Mouse (Mus musculus) natural killer cell, adult 2 months (primary cell): ENCODE data around the gene Krt73.
A peak's percentile ranks its signal among the peaks of the same experiment; 100 is the strongest.

ENCODE experiments used
- DNase-seq, 2 experiments: peaks; one replicate each; pipeline ENCODE4 v3.0.0; 2022; ENCODE audit warnings: low spot score in 2 of 2

The Krt73 gene

DNA sequence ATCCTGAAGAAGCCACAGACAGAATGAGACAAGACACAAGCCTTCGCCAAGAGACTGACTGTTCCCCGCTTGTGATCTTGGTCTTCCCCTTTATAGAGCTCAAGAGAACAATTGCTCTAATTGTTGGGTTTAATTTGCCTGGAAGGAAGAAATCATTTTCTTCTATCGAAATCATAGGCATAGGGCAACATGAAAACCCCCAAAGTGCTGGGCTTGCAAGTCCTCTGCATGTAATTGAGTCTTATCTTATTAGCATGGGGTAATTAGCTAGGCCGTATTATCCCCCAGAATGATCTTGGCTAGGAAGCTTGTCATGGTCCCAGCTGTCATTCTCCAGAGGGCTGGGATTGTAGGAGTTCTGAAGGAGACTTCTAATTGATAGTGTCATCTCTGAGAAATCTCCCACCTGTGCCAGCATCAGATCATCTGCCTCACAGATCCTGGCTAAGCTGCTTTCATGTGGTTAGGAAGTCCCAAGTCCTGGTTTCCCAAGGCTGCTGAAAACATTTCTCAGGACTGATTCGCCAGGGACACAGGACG lies at the start of gene Krt73:
Gene Krt73, minus strand, starts transcription at position 51 of the 540 bp plus-strand sequence.
- DNase-seq, result no peak

DNA sequence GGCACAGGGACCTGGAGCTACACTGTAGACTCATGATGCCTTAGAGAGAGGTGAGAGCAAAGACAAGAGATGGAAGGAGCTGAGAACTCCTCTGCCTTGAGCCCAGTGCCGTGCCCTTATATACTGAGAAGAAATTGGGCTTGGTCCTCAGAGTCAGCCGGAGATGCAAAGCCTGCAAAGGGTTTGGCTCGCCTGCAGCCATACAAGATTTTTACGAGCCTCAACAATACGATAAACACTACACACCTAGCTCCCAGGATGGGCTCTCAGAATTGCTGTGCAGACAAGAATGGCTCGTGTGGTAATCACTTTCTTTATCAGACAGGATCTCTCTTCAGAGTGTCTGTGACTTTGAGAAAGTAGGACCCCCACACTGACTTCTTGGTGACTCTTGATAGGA lies 48.5 kb upstream of the Krt73 start, which contains the start of gene Krt1:
Gene Krt1, minus strand, starts transcription at position 101 of the 400 bp plus-strand sequence.
- no peak for DNase-seq

DNA sequence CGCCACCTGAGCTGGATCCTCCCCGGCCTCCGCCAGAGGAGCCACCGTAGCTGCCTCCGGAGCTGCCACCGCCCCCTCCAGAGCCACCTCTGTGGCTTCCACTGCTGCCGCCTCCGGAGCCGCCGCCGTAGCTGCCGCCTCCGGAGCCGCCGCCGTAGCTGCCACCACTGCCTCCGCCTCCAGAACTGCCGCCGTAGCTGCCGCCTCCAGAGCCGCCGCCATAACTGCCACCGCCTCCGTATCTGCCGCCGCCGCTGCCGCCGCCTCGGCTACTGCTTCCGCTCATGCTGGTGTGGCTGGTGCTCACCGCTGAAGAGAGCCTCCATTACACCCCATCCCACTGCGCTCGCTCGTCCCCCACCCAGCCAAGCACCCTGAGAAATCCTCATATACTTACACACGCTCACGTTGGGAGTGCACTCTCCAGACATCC lies 43.8 kb upstream of the Krt73 start:
- peak; percentile 11 to 15 for DNase-seq

DNA sequence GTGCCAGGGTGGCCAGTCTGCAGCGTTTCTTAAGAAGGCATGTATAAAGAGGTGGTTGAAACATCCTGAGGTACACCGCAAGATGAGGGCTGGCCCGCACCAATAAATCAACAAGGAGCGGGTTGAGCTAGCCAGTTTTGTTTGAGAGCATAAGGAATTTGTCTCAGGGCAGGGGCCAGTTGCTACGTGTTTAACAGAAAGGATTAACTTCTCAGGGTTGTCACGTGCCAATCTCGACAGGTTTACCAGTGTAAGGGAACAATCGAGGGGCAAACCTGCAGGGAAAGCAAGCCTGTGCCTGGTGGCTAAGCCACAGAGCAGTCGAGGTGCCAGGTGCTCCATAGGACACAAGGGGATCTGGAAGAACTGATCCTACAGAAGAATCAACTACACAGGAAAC lies 41.0 kb upstream of the Krt73 start:
- DNase-seq, result no peak

DNA sequence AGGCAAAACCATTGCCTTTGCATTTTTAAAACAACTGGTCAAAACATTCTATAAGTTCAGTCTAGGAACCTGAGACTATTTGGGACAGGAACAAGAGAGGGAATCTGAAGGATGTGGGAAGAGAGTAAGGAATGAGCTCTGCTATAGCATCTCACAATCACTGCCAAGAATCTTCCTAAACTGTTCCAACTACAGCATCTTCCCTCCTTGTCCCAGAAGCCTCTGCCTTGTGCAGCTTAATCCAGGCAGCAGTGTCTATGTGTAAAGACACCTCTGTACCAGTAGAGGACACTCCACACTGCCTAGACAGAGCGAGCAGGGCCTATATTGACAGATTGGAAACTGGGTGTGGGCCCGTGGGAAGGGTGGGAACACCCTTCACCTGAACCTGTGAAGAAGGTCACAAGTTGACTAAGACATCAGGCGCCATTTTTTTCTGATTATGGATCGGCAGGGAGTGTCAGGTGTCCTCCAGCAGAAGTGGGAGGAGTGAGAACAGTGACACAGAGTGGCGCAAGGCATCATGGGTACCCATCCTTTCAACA lies 32.7 kb upstream of the Krt73 start:
- DNase-seq, result no peak

DNA sequence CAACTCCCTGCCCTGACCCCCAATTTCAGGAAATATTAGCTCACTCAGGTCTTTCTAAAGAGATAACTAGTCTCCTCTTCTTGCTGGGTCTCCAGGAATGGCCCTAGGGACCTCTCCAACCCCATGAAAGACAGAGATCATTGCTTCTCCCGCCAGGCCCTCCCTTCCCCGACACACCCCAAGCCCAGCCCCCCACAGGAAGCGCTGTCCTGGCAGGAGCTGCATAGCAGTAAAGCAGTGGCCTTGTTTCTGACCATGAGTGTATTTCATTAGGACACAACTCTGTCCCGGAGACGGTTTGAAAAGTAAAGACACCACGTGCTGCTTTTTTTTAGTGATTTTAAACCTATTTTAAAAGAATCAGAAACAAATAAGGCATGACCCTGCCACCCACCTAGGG lies 31.0 kb upstream of the Krt73 start:
- no peak for DNase-seq

DNA sequence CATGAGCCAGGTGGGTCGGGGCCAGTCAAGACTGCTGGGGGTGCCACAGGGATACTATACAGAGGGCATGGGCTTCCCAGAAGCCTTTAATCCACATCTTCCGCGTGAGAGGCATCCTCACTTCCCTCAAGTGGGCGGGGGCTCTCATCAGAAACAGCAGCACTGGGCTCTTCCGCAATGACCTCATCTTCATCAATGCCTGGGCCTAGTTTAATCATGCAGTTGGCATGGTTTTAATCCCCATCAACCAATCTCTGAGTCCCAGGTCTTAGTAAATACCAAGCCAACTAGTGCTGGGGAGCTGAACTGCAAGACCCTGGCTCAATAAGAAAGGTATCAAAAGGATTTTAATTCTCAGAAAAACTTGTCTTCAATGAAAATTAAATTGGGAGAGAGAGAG lies 27.3 kb upstream of the Krt73 start:
- DNase-seq, result no peak

DNA sequence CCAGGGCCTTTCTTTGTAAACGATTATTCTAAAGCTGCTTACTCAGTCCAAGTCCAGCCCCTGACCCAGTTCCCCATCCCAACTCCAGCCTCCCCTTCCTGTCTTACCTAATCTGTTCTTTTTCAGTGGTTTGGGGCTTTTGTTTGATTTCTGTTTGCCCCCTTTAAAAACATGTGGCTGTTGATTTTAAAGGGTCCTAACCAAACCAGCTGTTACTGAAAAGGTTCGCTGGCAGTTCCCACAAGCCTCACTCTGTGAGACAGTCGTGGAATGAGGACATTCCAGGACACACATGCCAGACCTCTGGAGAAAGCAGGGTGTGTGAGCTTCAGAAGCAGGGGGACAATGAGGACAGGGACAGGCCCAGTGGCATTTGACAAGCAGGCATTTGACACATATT lies 19.6 kb upstream of the Krt73 start:
- no peak for DNase-seq

DNA sequence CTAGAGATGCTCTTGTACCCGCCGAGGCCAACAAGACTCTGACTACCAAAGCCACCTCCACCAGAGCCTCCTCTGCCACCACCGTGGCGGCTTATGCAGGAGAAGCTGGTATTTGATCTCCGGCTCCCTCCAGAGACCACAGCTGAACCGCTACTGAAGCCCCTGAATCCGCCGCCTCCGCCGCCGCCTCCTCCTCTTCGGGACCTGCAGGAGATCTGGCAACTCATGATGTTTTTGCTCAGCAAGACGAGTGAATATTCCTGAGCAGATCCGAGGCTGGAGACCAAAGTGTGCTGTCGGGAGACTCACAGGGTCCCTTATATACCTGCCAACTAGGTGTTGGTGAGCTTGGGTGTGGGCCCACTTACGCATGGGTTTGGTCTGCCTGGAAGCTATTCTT lies 15.7 kb upstream of the Krt73 start, which contains the start of gene Krt2:
Gene Krt2, minus strand, starts transcription at position 295 of the 400 bp plus-strand sequence.
- no peak for DNase-seq

DNA sequence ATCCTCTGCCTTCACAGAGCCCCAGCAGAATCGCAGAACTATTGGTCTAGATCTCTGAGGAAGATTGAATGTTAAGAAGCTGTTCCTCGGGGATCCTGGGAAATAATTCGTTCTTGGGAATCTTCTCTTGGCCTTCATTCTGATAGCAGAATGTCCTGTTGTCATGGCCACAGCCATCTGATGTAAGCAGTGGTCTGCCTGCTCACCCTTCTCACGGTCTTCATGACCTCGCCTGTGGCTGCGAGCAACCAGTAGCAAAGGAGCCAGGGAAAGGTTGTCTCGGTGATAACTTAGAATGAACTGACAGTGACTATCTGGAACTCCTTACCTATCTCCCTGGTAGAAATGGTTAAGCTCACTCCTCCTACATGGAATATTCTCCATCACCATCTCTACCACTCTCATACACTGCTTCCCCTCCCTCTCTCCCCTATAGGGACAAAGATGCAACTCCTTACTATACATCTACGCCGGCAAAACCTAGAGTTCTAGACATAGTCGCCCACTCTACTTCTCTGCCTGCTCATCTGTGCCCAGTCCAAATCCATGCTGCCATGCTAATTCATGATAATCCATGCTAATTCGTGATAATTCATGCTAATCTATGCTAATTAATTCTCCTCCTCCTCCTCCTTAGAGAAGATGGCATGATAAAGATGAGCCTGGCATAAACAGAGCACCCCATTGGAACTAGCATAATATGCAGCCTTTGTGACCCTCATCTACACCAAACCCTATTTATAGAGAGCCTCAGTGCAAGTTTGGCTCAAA lies 1.1 kb upstream of the Krt73 start:
- no peak for DNase-seq

DNA sequence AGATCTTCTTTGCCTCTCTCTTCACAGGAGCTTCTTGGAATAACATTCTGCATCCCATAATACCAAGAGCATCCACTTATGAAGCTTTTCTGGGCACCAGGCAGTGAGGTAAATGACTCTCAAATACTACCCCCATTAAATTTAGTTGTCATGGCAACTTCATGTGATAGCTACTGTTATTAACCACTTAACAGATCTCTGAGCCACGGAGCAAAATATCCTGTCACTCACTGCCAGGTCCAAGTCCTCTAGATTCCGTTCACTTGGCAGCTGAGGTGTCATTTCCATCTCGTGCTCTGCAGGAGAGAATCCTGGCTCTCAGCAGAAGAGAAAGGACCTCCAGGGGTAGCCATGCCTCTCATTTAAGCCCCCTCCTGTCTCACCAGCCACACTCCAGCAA lies 11.3 kb downstream of the Krt73 start:
- no peak for DNase-seq

DNA sequence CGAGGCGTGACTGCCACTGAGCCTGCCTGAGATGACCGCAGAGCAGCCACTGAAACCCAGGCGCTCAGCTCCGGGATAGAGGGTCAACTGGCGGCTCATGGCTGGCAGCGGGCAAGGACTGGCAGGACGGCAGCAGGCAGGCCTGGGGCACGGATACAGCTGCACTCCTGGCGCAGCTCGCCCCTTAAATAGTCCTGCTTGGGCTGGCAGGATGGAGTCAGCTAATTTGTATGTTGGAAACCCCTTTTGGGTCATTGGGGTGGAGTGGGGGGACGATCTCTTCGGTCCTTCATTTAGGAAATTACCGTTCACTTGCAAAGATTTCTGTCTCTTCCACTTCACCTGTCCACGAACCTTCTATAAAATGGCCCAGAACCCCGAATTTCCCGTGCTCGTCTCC lies 15.8 kb downstream of the Krt73 start, which contains the start of gene Krt72:
Gene Krt72, minus strand, starts transcription at position 101 of the 400 bp plus-strand sequence.
- DNase-seq, result no peak

DNA sequence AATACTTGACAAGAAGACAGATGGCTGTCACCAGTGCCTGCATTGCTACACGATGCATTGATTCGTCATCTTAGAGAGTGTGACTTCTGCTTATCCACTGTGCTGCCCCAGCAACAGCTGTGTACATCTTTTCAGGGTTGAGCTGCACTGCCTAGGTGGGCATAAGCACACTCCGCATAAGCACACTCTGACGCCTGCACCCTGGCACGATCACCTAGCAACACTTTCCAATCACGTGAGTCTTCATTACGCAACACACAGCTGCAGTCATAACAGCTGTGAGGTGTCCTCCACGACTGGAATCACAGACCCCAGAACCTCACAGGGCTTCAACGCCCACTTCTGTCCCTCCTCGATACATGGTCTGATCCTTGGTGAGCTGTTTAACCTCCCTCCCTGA lies 28.7 kb downstream of the Krt73 start:
- DNase-seq, result no peak

DNA sequence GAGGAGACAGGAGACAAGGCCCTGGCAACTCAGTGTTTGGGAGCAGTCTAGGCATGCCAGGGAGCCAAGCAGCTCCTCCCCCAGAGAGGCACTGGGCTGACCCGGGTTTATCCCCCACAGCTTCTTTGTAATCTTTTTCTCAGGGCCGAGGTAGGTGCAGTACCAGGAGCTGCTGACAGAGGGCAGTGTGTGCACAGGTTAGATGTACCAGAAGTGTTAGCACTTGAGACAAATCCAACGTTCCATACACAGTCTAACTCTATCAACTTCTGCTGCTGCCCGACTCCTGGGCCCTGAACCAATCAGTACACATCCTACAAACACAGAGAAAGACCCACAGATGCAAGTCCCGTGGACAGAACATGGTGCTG lies 29.4 kb downstream of the Krt73 start:
- DNase-seq, result peak; percentile 56 to 63

DNA sequence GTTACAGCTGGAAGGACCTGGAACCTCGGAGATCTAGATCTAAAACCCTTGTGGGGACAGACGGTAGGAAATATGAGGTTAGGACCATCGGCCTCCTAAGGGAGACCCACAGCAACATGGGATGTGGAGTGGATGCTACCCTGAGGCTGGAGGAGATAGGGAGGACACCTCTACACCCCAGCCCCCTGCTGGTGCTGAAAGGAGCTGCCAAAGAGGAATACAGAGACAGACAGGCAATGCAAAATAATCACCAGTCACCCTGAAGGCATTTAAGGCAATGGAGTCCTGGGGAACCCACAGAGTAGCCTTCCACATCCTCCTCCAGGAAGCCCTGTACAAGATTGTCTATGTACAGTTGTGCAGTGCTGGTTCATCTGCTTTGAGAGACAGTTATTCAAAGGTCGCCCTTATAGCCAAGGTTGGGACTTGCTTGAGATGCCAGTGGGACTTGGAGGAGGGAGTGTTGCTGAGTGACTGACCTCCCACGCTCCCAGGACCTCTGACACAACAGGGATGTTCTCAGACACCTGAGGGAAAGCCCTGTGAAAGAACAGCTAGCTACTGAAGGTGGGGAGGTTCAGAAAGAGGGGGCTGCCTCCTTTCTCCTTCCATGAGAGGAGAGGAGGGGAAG lies 30.0 kb downstream of the Krt73 start:
- DNase-seq, result no peak

DNA sequence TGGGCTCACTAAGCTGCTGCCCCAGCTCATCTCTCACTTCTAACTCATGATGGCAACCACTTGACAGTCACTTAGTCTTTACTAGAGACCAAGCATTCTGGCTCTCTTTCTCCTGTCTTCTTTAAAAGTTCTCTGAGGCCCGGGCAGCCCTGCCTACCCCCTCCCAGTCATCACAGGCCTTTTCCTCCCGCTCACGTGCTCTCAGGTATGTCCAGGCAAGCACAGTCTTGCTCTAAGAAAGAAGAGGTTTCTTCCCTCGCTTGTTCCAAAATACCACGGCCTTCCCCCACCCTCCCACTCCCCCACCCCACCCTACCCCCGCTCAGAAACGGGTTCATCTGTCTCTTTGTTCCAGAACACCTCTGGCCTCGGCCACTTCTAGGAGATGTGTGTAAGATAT lies 31.9 kb downstream of the Krt73 start:
- no peak for DNase-seq
